Mouse (Mus musculus): ENCODE measurements around the gene Frmd8.

Gene Frmd8

GRCm38 (mm10) chr19:5808955-5809711, 65.9 kb downstream of the Frmd8 start:
- in situ Hi-C loops (cut with MboI, MseI), result loop anchor here (25.0 kb wide), 1 partner anchor 1053 kb away; the partner anchor contains the start of gene Ccdc88b

- in situ Hi-C loops (cut with MboI, MseI), result loop anchor here (25.0 kb wide), 1 partner anchor 1055 kb away; the partner anchor contains the start of gene Ccdc88b
Observed at GRCm38 (mm10) chr19:5807740-5808139, 67.3 kb downstream of the Frmd8 start.

- in situ Hi-C loops (cut with MboI, MseI), result loop anchor here (25.0 kb wide), 1 partner anchor 1055 kb away; the partner anchor contains the start of gene Ccdc88b
Observed at GRCm38 (mm10) chr19:5806809-5807205, 68.3 kb downstream of the Frmd8 start.

- in situ Hi-C loops (cut with MboI, MseI), result loop anchor here (25.0 kb wide), 1 partner anchor 1056 kb away; the partner anchor contains the start of gene Ccdc88b
Observed at GRCm38 (mm10) chr19:5806051-5806808, 68.8 kb downstream of the Frmd8 start.

- in situ Hi-C loops (cut with MboI, MseI), result loop anchor here (25.0 kb wide), 1 partner anchor 1058 kb away; the partner anchor contains the start of gene Ccdc88b
Observed at GRCm38 (mm10) chr19:5804371-5804899, 70.6 kb downstream of the Frmd8 start.

- in situ Hi-C loops (cut with MboI, MseI), result loop anchor here (25.0 kb wide), 1 partner anchor 1058 kb away; the partner anchor contains the start of gene Ccdc88b
Observed at GRCm38 (mm10) chr19:5803881-5804279, 71.2 kb downstream of the Frmd8 start.

GRCm38 (mm10) chr19:5803041-5803880, 71.8 kb downstream of the Frmd8 start:
- in situ Hi-C loops (cut with MboI, MseI), result loop anchor here (25.0 kb wide), 1 partner anchor 1059 kb away; the partner anchor contains the start of gene Ccdc88b

- in situ Hi-C loops (cut with MboI, MseI), result loop anchor here (25.0 kb wide), 1 partner anchor 1060 kb away; the partner anchor contains the start of gene Ccdc88b
Observed at GRCm38 (mm10) chr19:5802787-5803040, 72.4 kb downstream of the Frmd8 start.

- in situ Hi-C loops (cut with MboI, MseI), result loop anchor here (25.0 kb wide), 1 partner anchor 1060 kb away; the partner anchor contains the start of gene Ccdc88b
Observed at GRCm38 (mm10) chr19:5802011-5802786, 72.9 kb downstream of the Frmd8 start.

- in situ Hi-C loops (cut with MboI, MseI), result loop anchor here (25.0 kb wide), 1 partner anchor 1061 kb away; the partner anchor contains the start of gene Ccdc88b
Observed at GRCm38 (mm10) chr19:5801432-5801964, 73.6 kb downstream of the Frmd8 start.

- in situ Hi-C loops (cut with MboI, MseI), result loop anchor here (25.0 kb wide), 1 partner anchor 1061 kb away; the partner anchor contains the start of gene Ccdc88b
Observed at GRCm38 (mm10) chr19:5800632-5801431, 74.2 kb downstream of the Frmd8 start.

- in situ Hi-C loops (cut with MboI, MseI), result loop anchor here (25.0 kb wide), 1 partner anchor 1062 kb away; the partner anchor contains the start of gene Ccdc88b
Observed at GRCm38 (mm10) chr19:5800350-5800631, 74.8 kb downstream of the Frmd8 start.
